Mouse (Mus musculus) hematopoietic multipotent progenitor cell, adult 10-12 weeks (in vitro differentiated cells): ENCODE results near the gene Galnt15. TPM values are rescaled to one million over a fixed set of nuclear protein-coding genes. Genes with fewer than 3 reads are reported as not detected.

Experiments
- polyA plus RNA-seq: library from polyadenylated mRNA; stranded (reverse); fragments of >175 nt; gene quantifications from 2 replicates; pipeline ENCODE4 v1.2.3, GENCODE M21; 2012; ENCODE audit warnings: low replicate concordance

The Galnt15 gene
- polyA plus RNA-seq, result 0.04 TPM in 1 of 2 replicates, not detected in the other

GRCm38 (mm10) chr14:32028681-32029091 lies at the start of gene Galnt15:
Gene Galnt15 (plus strand): TSS chr14:32028989.

GRCm38 (mm10) chr14:32084761-32085485 lies 56.1 kb downstream of the Galnt15 start, which contains the start of gene Oxnad1:
Gene Oxnad1 (plus strand): TSS chr14:32085374.

DNA sequence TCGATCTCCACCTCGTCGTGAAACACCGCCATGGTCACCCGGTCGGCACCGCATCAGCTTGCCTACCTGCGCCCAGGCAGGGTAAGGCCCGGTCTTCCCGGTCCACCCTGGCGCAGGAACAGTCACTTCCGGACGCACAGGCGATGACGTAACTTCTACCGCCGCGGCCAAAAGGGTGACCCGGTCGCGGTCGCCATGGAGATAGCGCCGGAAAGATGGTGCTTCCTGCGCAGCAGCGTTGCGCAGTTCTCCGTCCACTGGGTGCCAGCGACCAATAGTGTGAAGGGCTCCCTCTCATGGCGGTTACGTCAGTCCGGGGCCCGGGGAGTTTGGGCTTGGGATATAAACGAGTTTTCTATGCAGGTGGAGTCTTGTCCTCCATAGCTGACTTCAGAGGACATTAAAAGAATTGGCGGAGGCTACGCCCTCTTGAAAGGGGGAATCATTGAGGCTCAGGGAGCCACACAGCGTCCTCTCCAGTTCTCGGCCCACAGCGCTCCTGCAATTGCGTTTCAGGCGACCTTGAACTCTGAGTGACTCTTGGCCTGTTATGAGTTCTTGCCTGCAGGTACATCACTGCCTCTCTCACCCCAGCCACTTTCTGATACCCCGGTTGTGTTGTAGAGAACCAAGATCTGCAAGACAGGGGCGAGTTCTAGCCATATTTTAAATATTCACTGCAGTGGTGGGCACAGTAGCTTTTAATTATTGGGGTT lies 56.9 kb downstream of the Galnt15 start, which contains the start of gene Dph3:
TSS of gene Dph3 (minus strand) at position 244 of the 716 bp plus-strand sequence.

Other genes with a start within 250 kb of the Galnt15 start
- gene Ankrd28, start 198.3 kb upstream of the Galnt15 start, polyA plus RNA-seq, result 1.6 and 2.2 TPM in 2 replicates
- gene Oxnad1, start 56.4 kb downstream of the Galnt15 start, polyA plus RNA-seq, result 1.1 and 3.3 TPM in 2 replicates
- 8.2 and 26.4 TPM in 2 replicates for gene Dph3, start 56.7 kb downstream of the Galnt15 start, polyA plus RNA-seq
- not detected in 2 replicates for gene Msmb, start 113.0 kb downstream of the Galnt15 start, polyA plus RNA-seq
- 4.7 and 11.1 TPM in 2 replicates for gene Ncoa4, start 130.9 kb downstream of the Galnt15 start, polyA plus RNA-seq
- 131 and 171 TPM in 2 replicates for gene Timm23, start 172.9 kb downstream of the Galnt15 start, polyA plus RNA-seq
- 17.8 and 29.7 TPM in 2 replicates for gene Parg, start 173.0 kb downstream of the Galnt15 start, polyA plus RNA-seq